Mouse (Mus musculus): ENCODE results near the gene Ggt1. TPM values are rescaled to one million over a fixed set of nuclear protein-coding genes. Genes with fewer than 3 reads are reported as not detected.
A peak's percentile ranks its signal among the peaks of the same experiment; 100 is the strongest.

Ggt1 gene
- polyA plus RNA-seq, 1 experiment from 2014 or later = 2.0 TPM

GRCm38 (mm10) chr10:75586553-75586879 lies 25.1 kb downstream of the Ggt1 start:
- Histone ChIP-seq H3K9ac (no peak overlapping the region), H3K27me3 (peaks cover 10% of the 10 kb centered on the region), H3K4me1 (peaks cover 24% of the 10 kb centered on the region), H3K4me3 (no peak overlapping the region), H3K4me2 (no peak overlapping the region), H3K9me3 (no peaks in the 10 kb centered on the region), H3K36me3 (no peaks in the 10 kb centered on the region), H3K27ac (no peak overlapping the region)
- no peak for ATAC-seq (ENCODE audit: borderline replicate concordance, extremely low read depth, low FRiP score, low TSS enrichment)
- 74% methylated on average over 1 of the region's 1 CpGs for WGBS

GRCm38 (mm10) chr10:75587781-75588180 lies 26.4 kb downstream of the Ggt1 start:
- Histone ChIP-seq H3K9ac (no peak overlapping the region), H3K27ac (no peak overlapping the region), H3K36me3 (no peaks in the 10 kb centered on the region), H3K4me3 (no peak overlapping the region), H3K4me1 (peaks cover 31% of the 10 kb centered on the region), H3K9me3 (no peaks in the 10 kb centered on the region), H3K4me2 (no peak overlapping the region), H3K27me3 (peaks cover 10% of the 10 kb centered on the region)
- ATAC-seq (ENCODE audit: borderline replicate concordance, extremely low read depth, low FRiP score, low TSS enrichment) = no peak
- 63% methylated on average over 4 of the region's 4 CpGs for WGBS

- Histone ChIP-seq H3K27me3 (peaks cover 10% of the 10 kb centered on the region), H3K4me2 (no peak overlapping the region), H3K36me3 (no peaks in the 10 kb centered on the region), H3K27ac (no peak overlapping the region), H3K9ac (no peak overlapping the region), H3K4me1 (peaks cover 31% of the 10 kb centered on the region), H3K4me3 (no peak overlapping the region), H3K9me3 (no peaks in the 10 kb centered on the region)
- ATAC-seq (ENCODE audit: borderline replicate concordance, extremely low read depth, low FRiP score, low TSS enrichment) = no peak
- 47% methylated on average over 5 of the region's 5 CpGs for WGBS
Observed at GRCm38 (mm10) chr10:75588336-75588735, 26.9 kb downstream of the Ggt1 start.

DNA sequence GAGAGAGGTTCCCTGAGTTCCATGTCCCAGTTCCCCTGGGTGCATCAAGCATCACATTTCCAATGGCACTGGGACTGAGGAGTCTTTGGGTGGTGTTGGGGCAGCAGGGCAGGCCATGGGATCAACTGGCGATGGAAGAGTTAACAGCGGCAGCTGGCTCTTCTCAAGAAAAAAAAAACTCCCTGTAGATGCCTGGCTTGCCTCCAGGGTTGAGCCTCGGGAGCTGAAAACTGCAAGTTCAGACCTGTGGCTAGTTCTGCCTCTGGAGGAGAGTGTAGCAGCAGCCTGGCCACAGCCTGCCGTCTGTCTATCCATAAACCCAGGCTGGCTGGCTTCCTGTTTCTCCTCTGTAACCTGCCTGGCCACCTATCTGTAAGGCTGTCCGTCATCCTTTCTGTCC lies 27.7 kb downstream of the Ggt1 start, which contains the start of gene Ggt5:
TSS of gene Ggt5 (plus strand) at position 212 of the 400 bp plus-strand sequence.
- H3K9ac ChIP-seq = peak within 1 kb of the TSS; percentile 8; the same call in 1 of the 2 replicates

DNA sequence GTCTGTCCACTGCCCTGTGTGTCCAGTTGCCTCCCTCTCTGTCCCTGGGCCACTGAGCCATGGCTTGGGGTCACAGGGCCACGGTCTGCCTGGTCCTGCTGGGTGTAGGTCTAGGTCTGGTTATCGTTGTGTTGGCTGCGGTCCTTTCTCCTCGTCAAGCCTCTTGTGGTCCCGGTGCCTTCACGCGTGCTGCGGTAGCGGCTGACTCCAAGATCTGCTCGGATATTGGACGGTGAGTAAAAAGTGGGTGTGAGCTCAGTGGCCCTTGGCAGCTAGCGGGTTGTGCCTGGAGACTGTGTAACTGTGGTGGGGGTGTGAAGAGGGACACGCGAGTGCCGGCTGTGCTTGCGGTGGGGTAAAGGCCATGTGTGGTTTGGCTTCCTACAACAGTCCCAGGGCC lies 28.2 kb downstream of the Ggt1 start:
- 39% methylated on average over 16 of the region's 16 CpGs for WGBS
- Histone ChIP-seq H3K9me3 (no peaks in the 10 kb centered on the region), H3K27ac (0 out of 2 replicates have a peak overlapping the region, but pooled peaks have one; percentile 11), H3K4me2 (peak overlapping the region; percentile 37), H3K4me3 (peak overlapping the region; percentile 1; the same call in 1 of the 2 replicates), H3K27me3 (peaks cover 8% of the 10 kb centered on the region), H3K4me1 (peaks cover 31% of the 10 kb centered on the region), H3K36me3 (no peaks in the 10 kb centered on the region), H3K9ac (peak overlapping the region; percentile 8; the same call in 1 of the 2 replicates)
- ATAC-seq (ENCODE audit: borderline replicate concordance, extremely low read depth, low FRiP score, low TSS enrichment) = peak; percentile 16; the same call in 1 of the 2 replicates

More for the DNA sequence above, 27.7 kb downstream of the Ggt1 start, which contains the start of gene Ggt5:
- Histone ChIP-seq H3K4me3 (peak within 1 kb of the TSS; percentile 1; the same call in 1 of the 2 replicates), H3K9me3 (no peaks in the 10 kb centered on the region), H3K27me3 (peaks cover 10% of the 10 kb centered on the region), H3K36me3 (no peaks in the 10 kb centered on the region), H3K4me2 (peak within 1 kb of the TSS; percentile 37), H3K27ac (0 out of 2 replicates have a peak within 1 kb of the TSS, but pooled peaks have one; percentile 11), H3K4me1 (peaks cover 31% of the 10 kb centered on the region)
- WGBS = 15% methylated on average over 5 of the region's 5 CpGs
- ATAC-seq (ENCODE audit: borderline replicate concordance, extremely low read depth, low FRiP score, low TSS enrichment) = peak; percentile 29; the same call in 1 of the 2 replicates

DNA sequence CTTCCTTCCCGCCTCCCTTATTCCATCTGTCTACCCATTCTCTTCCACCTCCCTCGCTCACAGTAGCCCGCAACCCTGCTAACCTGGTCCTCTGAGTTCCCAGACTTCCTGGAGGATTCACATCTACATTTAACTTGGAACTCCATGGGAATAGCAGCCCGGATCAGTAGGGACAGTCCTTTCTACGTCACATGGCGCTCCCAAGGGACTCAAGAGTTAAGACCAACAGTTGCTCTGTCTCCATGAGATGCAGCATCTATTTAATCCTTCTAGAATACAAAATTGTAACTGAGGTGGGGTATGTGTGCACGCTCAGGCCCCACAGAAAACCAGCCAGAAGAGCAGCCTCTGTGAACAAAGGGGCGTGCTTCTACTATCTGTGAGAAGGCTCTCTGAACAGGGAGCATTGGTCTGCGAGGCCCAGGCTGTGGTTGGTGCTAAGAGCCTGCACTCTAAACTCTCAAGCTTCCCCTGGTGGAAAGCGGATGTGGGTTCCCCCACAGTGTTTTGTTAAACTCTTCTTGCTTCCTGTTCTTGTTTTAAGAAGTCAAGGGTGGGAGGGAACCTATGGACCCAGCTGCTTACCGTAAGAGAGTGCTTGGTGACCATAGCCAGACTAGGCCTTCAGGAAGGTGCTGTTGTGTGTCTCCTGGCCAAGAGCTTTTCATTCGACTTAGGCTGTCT lies 29.9 kb downstream of the Ggt1 start:
- H3K4me1 ChIP-seq = peaks cover 38% of the 10 kb centered on the region
- peak overlapping the region; percentile 39; the same call in 1 of the 2 replicates for H3K27ac ChIP-seq
- ATAC-seq (ENCODE audit: borderline replicate concordance, extremely low read depth, low FRiP score, low TSS enrichment) = peak; percentile 31; the same call in 1 of the 2 replicates
- H3K27me3 ChIP-seq = no peaks in the 10 kb centered on the region
- no peaks in the 10 kb centered on the region for H3K9me3 ChIP-seq
- H3K4me2 ChIP-seq = no peak overlapping the region
- H3K36me3 ChIP-seq = no peaks in the 10 kb centered on the region
- no peak overlapping the region for H3K4me3 ChIP-seq
- H3K9ac ChIP-seq = no peak overlapping the region
- 62% methylated on average over 12 of the region's 12 CpGs for WGBS

DNA sequence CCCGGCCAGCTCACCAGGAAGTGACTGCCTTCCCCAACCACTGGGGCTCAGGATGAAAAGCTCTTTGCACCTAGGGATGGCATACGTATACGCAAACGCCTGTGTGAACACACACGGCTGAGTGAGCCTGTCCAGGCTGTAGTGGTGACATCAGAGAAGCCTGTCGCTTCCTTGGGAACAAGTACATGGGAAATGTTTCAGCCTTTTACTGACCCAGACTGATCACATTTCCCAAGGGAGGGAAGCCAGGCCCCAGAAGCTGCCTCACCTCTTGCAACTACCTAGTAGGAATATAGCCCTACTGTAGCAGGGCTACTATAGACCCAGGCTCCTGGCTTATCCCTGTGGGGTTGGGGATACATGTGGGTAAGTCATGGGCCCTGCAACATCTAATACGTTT lies 31.2 kb downstream of the Ggt1 start:
- no peaks in the 10 kb centered on the region for H3K27me3 ChIP-seq
- H3K9ac ChIP-seq = no peak overlapping the region
- H3K4me3 ChIP-seq = no peak overlapping the region
- H3K4me2 ChIP-seq = no peak overlapping the region
- no peaks in the 10 kb centered on the region for H3K36me3 ChIP-seq
- WGBS = 56% methylated on average over 7 of the region's 7 CpGs
- no peak for ATAC-seq (ENCODE audit: borderline replicate concordance, extremely low read depth, low FRiP score, low TSS enrichment)
- H3K27ac ChIP-seq = no peak overlapping the region
- peaks cover 35% of the 10 kb centered on the region for H3K4me1 ChIP-seq
- H3K9me3 ChIP-seq = no peaks in the 10 kb centered on the region; the same call in 1 of the 2 replicates

- no peak overlapping the region for H3K4me2 ChIP-seq
- WGBS = 48% methylated on average over 8 of the region's 8 CpGs
- no peak overlapping the region for H3K27ac ChIP-seq
- H3K9ac ChIP-seq = no peak overlapping the region
- no peaks in the 10 kb centered on the region for H3K27me3 ChIP-seq
- H3K36me3 ChIP-seq = no peaks in the 10 kb centered on the region
- H3K4me3 ChIP-seq = no peak overlapping the region
- H3K4me1 ChIP-seq = peaks cover 15% of the 10 kb centered on the region
- H3K9me3 ChIP-seq = peaks cover 3% of the 10 kb centered on the region; the same call in 1 of the 2 replicates
- ATAC-seq (ENCODE audit: borderline replicate concordance, extremely low read depth, low FRiP score, low TSS enrichment) = no peak
Observed at GRCm38 (mm10) chr10:75595981-75596380, 34.6 kb downstream of the Ggt1 start.

- H3K36me3 ChIP-seq = no peaks in the 10 kb centered on the region
- WGBS = 81% methylated on average over 7 of the region's 7 CpGs
- H3K4me1 ChIP-seq = peaks cover 6% of the 10 kb centered on the region
- H3K27me3 ChIP-seq = no peaks in the 10 kb centered on the region
- no peak overlapping the region for H3K27ac ChIP-seq
- no peak overlapping the region for H3K4me2 ChIP-seq
- H3K9ac ChIP-seq = no peak overlapping the region
- H3K4me3 ChIP-seq = no peak overlapping the region
- peaks cover 3% of the 10 kb centered on the region; the same call in 1 of the 2 replicates for H3K9me3 ChIP-seq
- ATAC-seq (ENCODE audit: borderline replicate concordance, extremely low read depth, low FRiP score, low TSS enrichment) = no peak
Observed at GRCm38 (mm10) chr10:75600189-75600730, 38.9 kb downstream of the Ggt1 start.

DNA sequence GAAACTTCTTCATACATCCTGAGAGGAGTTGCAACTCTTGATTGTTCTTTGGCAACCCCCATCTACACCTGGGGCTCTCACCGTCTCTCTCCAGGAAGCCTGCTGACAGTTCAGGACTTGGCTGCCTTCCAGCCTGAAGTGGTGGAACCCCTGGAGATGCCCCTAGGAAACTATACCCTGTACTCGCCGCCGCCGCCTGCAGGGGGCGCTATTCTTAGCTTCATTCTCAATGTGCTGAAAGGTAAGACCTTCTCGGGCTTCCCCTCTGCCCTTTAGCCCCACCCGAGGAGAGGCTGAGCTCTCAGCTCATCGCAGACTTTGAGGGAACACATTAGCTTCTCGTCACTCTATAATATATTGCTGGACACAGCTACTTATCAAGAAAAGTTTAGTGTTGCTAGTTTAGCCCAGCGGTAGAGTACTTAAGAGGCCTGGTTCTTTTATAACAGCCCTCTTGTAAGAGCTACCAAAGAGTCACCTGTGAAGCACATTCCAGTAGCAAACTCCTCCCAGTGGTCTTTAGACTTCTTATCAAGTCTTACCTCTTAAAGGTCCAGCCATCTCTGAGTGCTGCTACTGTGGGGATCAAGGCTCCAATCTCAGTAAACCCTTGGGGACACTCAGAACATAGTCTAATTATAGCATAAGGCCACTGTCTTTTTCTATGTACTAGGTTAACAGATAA lies 43.9 kb downstream of the Ggt1 start:
- Histone ChIP-seq H3K9me3 (no peaks in the 10 kb centered on the region), H3K27ac (no peak overlapping the region), H3K27me3 (no peaks in the 10 kb centered on the region), H3K4me1 (no peaks in the 10 kb centered on the region), H3K36me3 (no peaks in the 10 kb centered on the region), H3K4me3 (no peak overlapping the region), H3K9ac (no peak overlapping the region), H3K4me2 (no peak overlapping the region)
- 35% methylated on average over 11 of the region's 11 CpGs for WGBS
- ATAC-seq (ENCODE audit: borderline replicate concordance, extremely low read depth, low FRiP score, low TSS enrichment) = no peak

GRCm38 (mm10) chr10:75607253-75607652 lies 45.8 kb downstream of the Ggt1 start:
- no peak overlapping the region for H3K4me2 ChIP-seq
- ATAC-seq (ENCODE audit: borderline replicate concordance, extremely low read depth, low FRiP score, low TSS enrichment) = no peak
- 75% methylated on average over 4 of the region's 4 CpGs for WGBS
- H3K27me3 ChIP-seq = no peaks in the 10 kb centered on the region
- no peaks in the 10 kb centered on the region for H3K36me3 ChIP-seq
- no peak overlapping the region for H3K4me3 ChIP-seq
- H3K27ac ChIP-seq = no peak overlapping the region
- no peaks in the 10 kb centered on the region for H3K4me1 ChIP-seq
- no peak overlapping the region for H3K9ac ChIP-seq
- H3K9me3 ChIP-seq = no peaks in the 10 kb centered on the region

GRCm38 (mm10) chr10:75608975-75609374 lies 47.6 kb downstream of the Ggt1 start:
- Histone ChIP-seq H3K27me3 (no peaks in the 10 kb centered on the region), H3K36me3 (no peaks in the 10 kb centered on the region), H3K4me3 (no peak overlapping the region), H3K9me3 (no peaks in the 10 kb centered on the region), H3K4me2 (no peak overlapping the region), H3K4me1 (no peaks in the 10 kb centered on the region), H3K9ac (no peak overlapping the region), H3K27ac (no peak overlapping the region)
- no peak for ATAC-seq (ENCODE audit: borderline replicate concordance, extremely low read depth, low FRiP score, low TSS enrichment)
- 86% methylated on average over 11 of the region's 11 CpGs for WGBS
